ENCODE assay signal across 8 mouse cellular contexts in genomic region chr2:128125635-128126470, GRCm38 (mm10). TPM values are rescaled to one million over a fixed set of nuclear protein-coding genes. Genes with fewer than 3 reads are reported as not detected.
DNase-seq lines count a peak whose midpoint lies in the region; ATAC-seq and TF ChIP-seq lines count a peak whose summit lies in the region.

Gene Bcl2l11, plus strand, starts transcription at chr2:128126038.

- TF ChIP-seq CTCF in Patski (IDR thresholded peaks at IDR 0.05): no peak

- CTCF ChIA-PET in Patski (lab: Charles Lee): interaction anchor here (1.3 to 1.6 kb wide), 2 partner anchors 9 to 14 kb away, joined by 4 to 5 read pairs; no protein-coding TSS in a partner anchor

- H3K4me2 ChIP-seq in hindbrain, embryonic 12.5 days (replicated peaks): peak within 1 kb of the TSS; percentile 96

- H3K4me3 ChIP-seq in hindbrain, embryonic 12.5 days: peak within 1 kb of the TSS; percentile 78

- ATAC-seq in Patski: peak; percentile 18
- ATAC-seq in hindbrain, embryonic 12.5 days (ENCODE audit: low FRiP score): peak; percentile 84

- H3K9ac ChIP-seq in hindbrain, embryonic 12.5 days: peak within 1 kb of the TSS; percentile 88

- no peaks in the 10 kb centered on the region; the same call in 1 of the 2 replicates for H3K36me3 ChIP-seq in hindbrain, embryonic 12.5 days

- H3K27ac ChIP-seq in hindbrain, embryonic 12.5 days: peak within 1 kb of the TSS; percentile 91

- WGBS in hindbrain, embryonic 12.5 days: under 1% methylated on average over 75 of the region's 76 CpGs

- H3K4me1 ChIP-seq in hindbrain, embryonic 12.5 days: peaks cover 46% of the 10 kb centered on the region

- H3K27me3 ChIP-seq in Patski: no peaks in the 10 kb centered on the region
- peaks cover 34% of the 10 kb centered on the region for H3K27me3 ChIP-seq in hindbrain, embryonic 12.5 days

- POLR2A ChIA-PET in Patski (lab: Charles Lee): interaction anchor here (1.0 to 1.3 kb wide), 3 partner anchors 21 to 274 kb away, joined by 3 to 4 read pairs (median 3); no protein-coding TSS in a partner anchor

- no peaks in the 10 kb centered on the region for H3K9me3 ChIP-seq in hindbrain, embryonic 12.5 days (replicated peaks)

- no peak for DNase-seq in Patski (ENCODE audit: low read depth, low spot score)
- DNase-seq in cerebellum, postnatal 14 days: peak; percentile 96 to 98
- peak; percentile 81 to 85 for DNase-seq in frontal cortex, postnatal 14 days (ENCODE audit: low spot score in 2 of 2)
- DNase-seq in layer of hippocampus, postnatal 14 days (ENCODE audit: low spot score in 2 of 2): peak; percentile 89 to 91
- DNase-seq in lung, postnatal 10 days: peak; percentile 97
- peak; percentile 92 for DNase-seq in ovary, postnatal 14 days (ENCODE audit: low spot score)
- peak; percentile 99 for DNase-seq in thymus, postnatal 14 days

- in situ Hi-C loops in Patski (cut with MboI; ENCODE audit: low pct_unique_long_range_greater_than_20kb): no loop called here

RNA-seq across cellular contexts. Expression of gene Bcl2l11, which starts in this region (rescaled TPM):
- polyA plus RNA-seq in Patski (2021): 16.3 TPM
- 26.3 and 30.5 TPM in 2 replicates for polyA plus RNA-seq in hindbrain, embryonic 12.5 days (2016; fragmentation: Nextera tagmentation; extraction: Ambion mirVana)
- 1 to 10 TPM; 8.4 to 8.8 TPM for total RNA-seq in layer of hippocampus, postnatal 14 days (2021)
